9 mouse cellular contexts compared by ENCODE assay signal in the genomic region with DNA sequence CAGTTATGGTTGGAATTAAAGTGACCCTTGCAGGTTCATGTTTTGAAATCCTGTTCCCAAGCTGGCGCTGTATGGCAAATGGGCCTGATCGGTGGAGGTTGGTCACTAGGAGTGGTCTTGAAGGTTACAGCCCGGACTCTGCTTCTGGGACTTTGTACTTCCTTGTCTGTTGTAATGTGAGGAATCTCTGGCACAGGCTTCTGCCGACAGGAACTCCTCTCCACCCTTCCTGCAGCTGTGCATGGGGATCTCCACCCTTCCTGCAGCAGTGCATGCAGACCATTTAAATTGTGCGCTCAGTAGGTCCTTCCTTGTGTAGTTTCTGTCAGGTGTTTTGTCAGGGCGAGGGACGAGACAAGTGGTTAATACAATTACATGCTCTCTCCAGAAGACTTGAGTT. TPM values are rescaled to one million over a fixed set of nuclear protein-coding genes. Genes with fewer than 3 reads are reported as not detected.
DNase-seq lines count a peak whose midpoint lies in the region; ATAC-seq lines count a peak whose summit lies in the region.
"Had no signal": no experiment of that assay in that cellular context is flagged by ENCODE, and none has a peak within 500 bp of the region (broad histone marks: within the 10 kb centered on the region; RNA-seq: fewer than 3 reads in every experiment).

No protein-coding gene starts in this region.

- no peaks in the 10 kb centered on the region for H3K27me3 ChIP-seq in kidney, embryonic 14.5 days (ENCODE audit: control insufficient read depth, insufficient read depth, low read length)
- no peaks in the 10 kb centered on the region for H3K27me3 ChIP-seq in heart, embryonic 10.5 days (ENCODE audit: insufficient read depth, poor library complexity, severe bottlenecking)

- H3K9me3 ChIP-seq in kidney, embryonic 14.5 days (ENCODE audit: control insufficient read depth, low read length) = no peaks in the 10 kb centered on the region
- no peaks in the 10 kb centered on the region for H3K9me3 ChIP-seq in heart, embryonic 10.5 days

- no peak overlapping the region for H3K9ac ChIP-seq in kidney, embryonic 14.5 days (ENCODE audit: low read depth, low read length)

- no peaks in the 10 kb centered on the region for H3K36me3 ChIP-seq in kidney, embryonic 14.5 days (ENCODE audit: control insufficient read depth, insufficient read depth, low read length)
- no peaks in the 10 kb centered on the region for H3K36me3 ChIP-seq in heart, embryonic 10.5 days

- DNase-seq in kidney, adult 18-20 months = peak; percentile 46
- DNase-seq in heart, embryonic 10.5 days (ENCODE audit: low spot score) = no peak
- peak; percentile 50 for DNase-seq in kidney, postnatal 10 days
- peak; percentile 55 for DNase-seq in skeletal muscle tissue, adult 2 months (ENCODE audit: low read depth, low spot score)
- no peak for DNase-seq in embryo, embryonic 9.5 days (ENCODE audit: extremely low spot score)
- no peak for DNase-seq in thymus, postnatal 0 days (ENCODE audit: low spot score)
- no peak for DNase-seq in ovary, postnatal 10 days (ENCODE audit: low spot score)
- DNase-seq: cerebellum, adult 11 months had no signal

- H3K27ac ChIP-seq in kidney, embryonic 14.5 days (ENCODE audit: low read depth, low read length) = no peak overlapping the region
- H3K27ac ChIP-seq in heart, embryonic 10.5 days = peak overlapping the region; percentile 17; the same call in 1 of the 2 replicates

- WGBS in kidney, embryonic 14.5 days = 77% methylated on average over 7 of the region's 7 CpGs
- WGBS in heart, embryonic 10.5 days = 66% methylated on average over 7 of the region's 7 CpGs

- H3K4me1 ChIP-seq in kidney, embryonic 14.5 days (ENCODE audit: control insufficient read depth, insufficient read depth, low read length) = no peaks in the 10 kb centered on the region
- H3K4me1 ChIP-seq in heart, embryonic 10.5 days = peaks cover 14% of the 10 kb centered on the region

- H3K4me2 ChIP-seq in kidney, embryonic 14.5 days (replicated peaks; ENCODE audit: low read depth, low read length) = no peak overlapping the region

- no peak overlapping the region for H3K4me3 ChIP-seq in kidney, embryonic 14.5 days (ENCODE audit: low read length)
- H3K4me3 ChIP-seq in heart, embryonic 10.5 days = no peak overlapping the region

- ATAC-seq in kidney, embryonic 14.5 days (ENCODE audit: low FRiP score, low TSS enrichment) = no peak

RNA-seq across cellular contexts. Expression of a gene that starts 37.8 kb away (rescaled TPM):
- polyA plus RNA-seq in kidney, embryonic 14.5 days (2014; fragmentation: Nextera tagmentation; extraction: Ambion mirVana) = 10.1 and 11.0 TPM in 2 replicates
- 6.3 and 7.9 TPM in 2 replicates for polyA plus RNA-seq in heart, embryonic 10.5 days (2016; fragmentation: Nextera tagmentation; extraction: Ambion mirVana)
- 15.0 and 18.2 TPM in 2 replicates for polyA plus RNA-seq in thymus, postnatal 0 days (2015; fragmentation: Nextera tagmentation; extraction: Ambion mirVana)

Comparison
In these comparisons a context has a peak if more than half of its experiments do, and no peak if none do; other contexts are left out.
1. DNase-seq: peak in kidney, adult 18-20 months (single experiment), kidney, postnatal 10 days (single experiment) and skeletal muscle tissue, adult 2 months (single experiment); none in heart, embryonic 10.5 days (single experiment), embryo, embryonic 9.5 days (single experiment), thymus, postnatal 0 days (single experiment) and ovary, postnatal 10 days (single experiment).